Mouse (Mus musculus) liver, postnatal 0 days (tissue): ENCODE measurements around the gene Tnf.

Experiments used
- CTCF ChIP-seq: sonication (generic); IDR thresholded peaks from 2 replicates; pipeline ENCODE4 v1.5.1; 2016; ENCODE audit warnings: antibody characterized with exemption, low read depth
- EP300 ChIP-seq: IDR thresholded peaks from 2 replicates; pipeline ENCODE4 v1.6.1; 2016; ENCODE audit warnings: antibody characterized with exemption, low read depth, mild to moderate bottlenecking

DNA sequence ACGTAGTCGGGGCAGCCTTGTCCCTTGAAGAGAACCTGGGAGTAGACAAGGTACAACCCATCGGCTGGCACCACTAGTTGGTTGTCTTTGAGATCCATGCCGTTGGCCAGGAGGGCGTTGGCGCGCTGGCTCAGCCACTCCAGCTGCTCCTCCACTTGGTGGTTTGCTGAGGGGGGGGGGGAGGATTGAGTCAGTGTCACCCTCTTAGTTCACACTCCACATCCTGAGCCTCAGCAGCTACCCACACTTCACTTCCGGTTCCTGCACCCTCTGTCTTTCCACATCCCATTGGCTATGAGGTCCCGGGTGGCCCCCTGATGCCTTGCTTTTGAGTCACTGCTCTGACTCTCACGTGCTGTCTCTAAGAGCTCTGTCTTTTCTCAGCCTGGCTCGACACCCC, 1.4 kb downstream of the Tnf start:
- TF ChIP-seq CTCF (no peak), EP300 (no peak)
